Mouse (Mus musculus): Measurements from ENCODE around the gene Hspa1l. TPM values are rescaled to one million over a fixed set of nuclear protein-coding genes. Genes with fewer than 3 reads are reported as not detected.
"Not testable (repeated sequence)": the region's sequence is repeated elsewhere in the genome, so short reads cannot be mapped to it uniquely, and the experiment has no call there.

Hspa1l gene
- polyA plus RNA-seq (2012; ENCODE audit: insufficient read depth, insufficient read length, missing spikeins): 0.48 and 0.71 TPM in 2 replicates

DNA sequence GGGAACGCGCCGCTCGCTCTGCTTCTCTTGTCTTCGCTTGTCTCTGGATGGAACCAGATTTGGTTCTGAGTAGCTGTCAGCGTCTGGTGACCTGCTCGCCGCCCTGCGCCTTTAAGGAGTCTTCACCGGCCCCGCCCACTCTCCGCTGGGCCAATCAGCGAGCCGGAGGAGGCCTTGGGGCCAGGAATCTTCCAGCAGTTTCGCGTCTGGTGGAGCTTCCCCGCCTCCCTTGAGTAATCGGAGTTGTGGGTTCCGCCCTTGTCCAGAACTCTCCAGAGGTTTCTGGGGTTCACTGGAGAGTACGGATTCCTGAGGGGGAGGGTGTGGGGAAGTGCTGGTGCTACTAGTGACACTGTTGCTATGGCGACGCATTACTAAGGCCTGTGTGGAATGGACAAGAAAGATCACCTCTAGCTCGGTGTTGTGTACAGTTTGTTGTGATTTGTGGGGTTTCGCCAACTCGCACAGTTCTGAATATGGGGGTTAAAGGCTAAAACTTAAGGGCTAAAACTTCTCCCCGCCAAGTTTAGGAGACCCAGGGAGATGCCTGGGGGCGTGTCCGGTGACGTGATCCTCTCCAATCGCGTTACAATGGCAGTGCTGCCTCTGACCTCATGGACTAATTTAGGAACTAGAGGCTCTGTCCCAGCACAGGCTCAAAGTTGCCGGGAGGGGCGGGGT is at the start of gene Hspa1l, which contains the start of gene Hspa1a:
TSS of gene Hspa1l (plus strand) at position 635 of the 681 bp plus-strand sequence.
TSS of gene Hspa1a (minus strand) at position 88 of the 681 bp plus-strand sequence.
- Histone ChIP-seq H3K27ac (replicated peaks; ENCODE audit: low read depth, low read length) (peak within 1 kb of the TSS; percentile 88), H3K4me3 (ENCODE audit: insufficient read depth, low read depth, low read length) (peak within 1 kb of the TSS; percentile 58)
- H3K4me1 ChIP-seq (ENCODE audit: control insufficient read depth, insufficient read depth, insufficient read length, low read length): not testable (repeated sequence)

DNA sequence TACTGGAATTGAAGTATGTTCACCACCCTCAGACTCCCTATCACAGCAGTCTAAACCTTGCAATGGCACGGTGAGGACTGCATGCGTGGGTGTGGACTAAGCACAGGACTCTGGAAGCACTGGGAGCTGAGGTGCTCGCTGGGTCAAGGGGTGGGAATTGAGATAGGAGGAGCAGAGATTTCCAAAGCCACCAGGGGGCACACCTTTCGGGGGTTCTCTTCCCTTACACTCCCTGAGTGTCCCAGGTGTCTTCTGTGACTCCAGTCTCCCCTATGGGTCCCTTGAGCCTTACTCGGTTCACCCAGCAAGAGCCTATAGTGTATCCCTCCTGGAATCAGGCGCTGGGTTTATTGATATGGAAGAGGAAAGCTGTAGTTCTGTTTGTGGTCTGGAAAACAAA is 49.6 kb upstream of the Hspa1l start:
- H3K4me3 ChIP-seq (ENCODE audit: insufficient read depth, low read depth, low read length): no peak overlapping the region
- no peaks in the 10 kb centered on the region for H3K4me1 ChIP-seq (ENCODE audit: control insufficient read depth, insufficient read depth, insufficient read length, low read length)
- H3K27ac ChIP-seq (replicated peaks; ENCODE audit: low read depth, low read length): no peak overlapping the region

DNA sequence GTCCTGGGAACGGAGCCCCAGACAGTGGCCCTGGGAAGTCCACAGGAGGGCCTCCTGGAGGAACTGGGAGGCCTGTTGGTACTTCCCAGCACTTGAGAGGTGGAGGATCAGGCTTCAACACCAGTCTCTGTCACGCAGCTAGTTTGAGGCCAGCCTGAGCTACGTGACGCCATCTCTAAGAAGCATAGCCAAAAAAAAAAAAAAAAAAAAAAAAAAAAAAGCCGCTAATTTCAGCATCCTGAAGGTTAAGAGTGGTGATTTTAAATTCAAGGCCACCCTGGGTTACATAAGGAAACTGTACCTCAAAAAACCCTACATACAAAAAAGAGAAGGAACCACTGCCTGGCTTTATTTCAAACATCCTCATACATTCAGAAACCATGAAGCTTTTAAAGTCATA is 48.2 kb upstream of the Hspa1l start:
- Histone ChIP-seq H3K4me1 (ENCODE audit: control insufficient read depth, insufficient read depth, insufficient read length, low read length) (no peaks in the 10 kb centered on the region), H3K27ac (replicated peaks; ENCODE audit: low read depth, low read length) (peak overlapping the region; percentile 32; the same call in 1 of the 2 replicates), H3K4me3 (ENCODE audit: insufficient read depth, low read depth, low read length) (no peak overlapping the region)

DNA sequence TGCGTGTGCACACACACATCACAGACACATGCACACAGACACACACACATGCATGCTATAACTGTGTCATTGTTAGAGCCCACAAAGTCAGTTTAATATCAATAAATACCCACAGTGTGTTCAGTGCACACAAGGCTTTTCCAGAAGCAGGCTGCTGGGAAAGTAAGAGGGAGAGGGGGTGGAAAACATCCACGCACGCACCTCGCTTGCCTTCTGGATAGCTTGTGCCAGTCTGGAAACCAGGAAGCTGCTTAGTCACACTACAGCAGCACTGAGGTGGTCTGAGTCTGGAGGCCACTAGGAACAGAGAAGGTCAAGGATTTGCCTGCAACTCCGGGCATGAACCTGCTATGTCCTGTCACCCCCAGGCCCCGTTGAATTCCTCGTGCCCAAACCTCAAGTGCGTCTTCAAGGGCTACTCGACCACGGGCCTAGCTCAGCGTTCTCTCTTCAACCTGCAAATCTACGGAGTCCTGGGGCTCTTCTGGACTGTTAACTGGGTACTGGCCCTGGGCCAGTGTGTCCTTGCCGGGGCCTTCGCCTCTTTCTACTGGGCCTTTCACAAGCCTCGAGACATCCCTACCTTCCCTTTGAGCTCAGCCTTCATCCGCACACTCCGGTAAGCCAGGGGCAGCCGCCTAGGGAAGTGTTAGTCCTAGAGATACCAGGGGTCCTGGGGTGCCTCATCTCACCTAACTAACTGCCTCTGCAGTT is 45.0 kb upstream of the Hspa1l start:
- H3K4me1 ChIP-seq (ENCODE audit: control insufficient read depth, insufficient read depth, insufficient read length, low read length): peaks cover 6% of the 10 kb centered on the region
- no peak overlapping the region for H3K27ac ChIP-seq (replicated peaks; ENCODE audit: low read depth, low read length)
- no peak overlapping the region for H3K4me3 ChIP-seq (ENCODE audit: insufficient read depth, low read depth, low read length)

DNA sequence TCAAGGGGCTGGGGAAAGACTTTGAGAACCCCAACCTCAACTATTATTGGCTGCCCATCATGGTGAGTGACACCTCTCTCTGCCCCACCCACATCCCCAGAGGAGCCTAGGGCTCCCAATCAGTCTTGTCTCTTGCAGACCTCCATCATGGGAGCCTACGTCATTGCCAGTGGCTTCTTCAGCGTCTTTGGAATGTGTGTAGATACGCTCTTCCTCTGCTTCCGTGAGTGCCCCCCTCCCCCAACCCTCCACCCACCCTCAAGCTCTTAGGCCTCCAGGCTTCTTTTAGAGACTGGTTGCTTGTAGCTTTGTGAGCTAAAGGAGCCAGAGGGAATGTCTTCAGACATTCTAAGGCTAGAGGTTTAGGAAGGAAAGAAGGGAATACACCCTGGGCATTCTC is 43.7 kb upstream of the Hspa1l start:
- H3K4me1 ChIP-seq (ENCODE audit: control insufficient read depth, insufficient read depth, insufficient read length, low read length): peaks cover 8% of the 10 kb centered on the region
- no peak overlapping the region for H3K4me3 ChIP-seq (ENCODE audit: insufficient read depth, low read depth, low read length)
- H3K27ac ChIP-seq (replicated peaks; ENCODE audit: low read depth, low read length): no peak overlapping the region

DNA sequence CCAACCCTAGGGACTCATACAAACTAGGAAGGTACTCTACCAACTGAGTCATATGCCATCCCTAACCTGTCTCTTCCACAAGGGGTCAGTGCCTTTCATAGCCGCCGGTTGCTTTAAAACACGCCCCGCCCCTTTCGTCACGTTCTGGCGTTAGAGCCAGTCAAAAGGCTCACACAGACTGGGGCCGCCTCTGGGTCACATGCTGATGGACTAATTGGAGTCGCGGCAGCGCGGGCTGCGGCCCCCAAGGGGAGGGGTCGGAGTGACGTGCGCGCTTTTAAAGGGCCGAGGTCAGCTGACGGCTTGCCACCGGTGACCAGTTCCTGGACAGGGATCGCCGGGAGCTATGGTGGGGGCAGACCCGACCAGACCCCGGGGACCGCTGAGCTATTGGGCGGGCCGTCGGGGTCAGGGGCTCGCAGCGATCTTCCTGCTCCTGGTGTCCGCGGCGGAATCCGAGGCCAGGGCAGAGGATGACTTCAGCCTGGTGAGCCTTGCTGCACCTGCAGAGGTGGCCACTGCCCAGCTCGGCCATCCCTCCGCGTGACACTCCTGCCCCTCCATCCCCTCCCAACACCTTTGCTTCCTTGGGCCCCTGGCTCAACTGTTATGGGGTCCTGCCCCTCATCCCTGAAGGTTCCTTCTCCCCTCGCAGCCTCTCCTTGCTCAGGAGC is 41.3 kb upstream of the Hspa1l start, which contains the start of gene Neu1:
TSS of gene Neu1 (plus strand) at position 193 of the 674 bp plus-strand sequence.
- H3K4me3 ChIP-seq (ENCODE audit: insufficient read depth, low read depth, low read length): peak within 1 kb of the TSS; percentile 93
- peak within 1 kb of the TSS; percentile 76 for H3K27ac ChIP-seq (replicated peaks; ENCODE audit: low read depth, low read length)
- H3K4me1 ChIP-seq (ENCODE audit: control insufficient read depth, insufficient read depth, insufficient read length, low read length): peaks cover 8% of the 10 kb centered on the region

DNA sequence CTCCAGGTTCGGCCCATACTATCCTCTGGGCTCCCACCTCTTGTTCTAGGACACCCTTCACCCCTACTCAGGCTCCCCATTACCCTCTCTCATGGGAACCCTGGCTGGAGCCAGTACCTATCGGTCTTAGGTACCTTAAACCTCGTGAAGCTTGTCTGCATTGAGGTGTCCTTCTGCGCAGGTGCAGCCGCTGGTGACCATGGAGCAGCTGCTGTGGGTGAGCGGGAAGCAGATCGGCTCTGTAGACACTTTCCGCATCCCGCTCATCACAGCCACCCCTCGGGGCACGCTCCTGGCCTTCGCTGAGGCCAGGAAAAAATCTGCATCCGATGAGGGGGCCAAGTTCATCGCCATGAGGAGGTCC is 40.8 kb upstream of the Hspa1l start:
- Histone ChIP-seq H3K4me1 (ENCODE audit: control insufficient read depth, insufficient read depth, insufficient read length, low read length) (peaks cover 8% of the 10 kb centered on the region), H3K4me3 (ENCODE audit: insufficient read depth, low read depth, low read length) (peak overlapping the region; percentile 93), H3K27ac (replicated peaks; ENCODE audit: low read depth, low read length) (peak overlapping the region; percentile 76)

DNA sequence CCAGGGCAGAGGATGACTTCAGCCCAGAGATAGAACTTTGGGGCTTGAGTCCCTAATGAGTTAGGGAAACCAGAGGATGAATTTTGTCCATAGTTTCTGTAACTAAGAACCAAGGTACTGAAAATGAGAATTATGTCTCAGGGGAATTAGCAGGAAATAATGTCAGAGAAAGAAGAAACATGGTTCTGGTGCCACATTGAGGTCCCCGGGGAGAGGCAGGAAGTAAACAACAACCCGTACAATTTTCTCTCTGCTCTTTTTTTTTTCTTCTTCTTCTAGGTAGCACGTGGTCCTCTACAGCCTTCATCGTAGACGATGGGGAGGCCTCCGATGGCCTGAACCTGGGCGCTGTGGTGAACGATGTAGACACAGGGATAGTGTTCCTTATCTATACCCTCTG is 40.2 kb upstream of the Hspa1l start:
- peak overlapping the region; percentile 93 for H3K4me3 ChIP-seq (ENCODE audit: insufficient read depth, low read depth, low read length)
- peaks cover 8% of the 10 kb centered on the region for H3K4me1 ChIP-seq (ENCODE audit: control insufficient read depth, insufficient read depth, insufficient read length, low read length)
- H3K27ac ChIP-seq (replicated peaks; ENCODE audit: low read depth, low read length): peak overlapping the region; percentile 76

DNA sequence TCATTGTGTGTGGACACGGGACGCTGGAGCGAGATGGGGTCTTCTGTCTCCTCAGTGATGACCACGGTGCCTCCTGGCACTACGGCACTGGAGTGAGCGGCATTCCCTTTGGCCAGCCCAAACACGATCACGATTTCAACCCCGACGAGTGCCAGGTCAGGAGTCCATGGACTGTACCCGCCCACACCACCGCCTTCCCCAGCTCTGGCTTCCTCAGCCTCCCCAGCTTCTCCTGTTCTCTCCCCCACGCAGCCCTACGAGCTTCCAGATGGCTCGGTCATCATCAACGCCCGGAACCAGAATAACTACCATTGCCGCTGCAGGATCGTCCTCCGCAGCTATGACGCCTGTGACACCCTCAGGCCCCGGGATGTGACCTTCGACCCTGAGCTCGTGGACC is 38.5 kb upstream of the Hspa1l start:
- Histone ChIP-seq H3K4me3 (ENCODE audit: insufficient read depth, low read depth, low read length) (peak overlapping the region; percentile 44), H3K4me1 (ENCODE audit: control insufficient read depth, insufficient read depth, insufficient read length, low read length) (peaks cover 8% of the 10 kb centered on the region), H3K27ac (replicated peaks; ENCODE audit: low read depth, low read length) (peak overlapping the region; percentile 74)

DNA sequence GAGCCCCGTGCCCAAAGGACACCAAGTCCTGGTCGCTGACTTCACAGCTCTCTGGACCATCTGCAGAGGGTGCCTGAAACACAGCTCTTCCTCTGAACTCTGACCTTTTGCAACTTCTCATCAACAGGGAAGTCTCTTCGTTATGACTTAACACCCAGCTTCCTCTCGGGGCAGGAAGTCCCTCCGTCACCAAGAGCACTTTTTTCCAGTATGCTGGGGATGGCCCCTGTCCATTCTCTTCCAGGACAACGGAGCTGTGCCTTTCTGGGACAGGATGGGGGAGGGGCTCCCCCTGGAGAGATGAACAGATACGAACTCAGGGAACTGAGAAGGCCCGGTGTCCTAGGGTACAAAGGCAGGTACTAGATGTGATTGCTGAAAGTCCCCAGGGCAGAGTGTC is 37.7 kb upstream of the Hspa1l start:
- peaks cover 8% of the 10 kb centered on the region for H3K4me1 ChIP-seq (ENCODE audit: control insufficient read depth, insufficient read depth, insufficient read length, low read length)
- peak overlapping the region; percentile 44 for H3K4me3 ChIP-seq (ENCODE audit: insufficient read depth, low read depth, low read length)
- peak overlapping the region; percentile 74 for H3K27ac ChIP-seq (replicated peaks; ENCODE audit: low read depth, low read length)

DNA sequence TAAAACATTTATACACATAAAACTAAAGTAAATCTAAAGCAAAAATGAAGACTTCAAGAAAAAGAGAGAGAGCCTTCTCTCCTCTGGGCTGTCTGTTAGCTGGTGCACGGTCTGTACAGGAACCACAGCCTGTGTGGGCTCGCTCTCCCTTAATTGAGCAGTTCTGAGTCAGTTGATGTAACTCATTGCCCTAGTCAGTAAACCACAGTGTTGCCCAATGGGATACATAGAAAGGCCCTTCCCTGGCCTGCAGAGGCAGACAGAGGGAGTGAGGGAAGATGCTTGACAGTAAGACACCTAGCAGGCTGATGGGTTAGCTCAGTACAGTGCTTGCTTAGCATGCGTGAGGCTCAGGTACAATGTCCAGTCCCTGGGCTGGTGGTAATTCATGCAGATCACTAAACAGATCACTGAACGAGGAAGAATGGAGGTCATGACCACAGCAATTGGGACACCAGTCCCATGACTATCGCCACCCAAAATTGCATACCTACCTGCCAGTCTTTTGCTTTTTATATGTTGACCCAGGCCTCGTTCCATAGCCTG is 34.5 kb upstream of the Hspa1l start:
- no peak overlapping the region for H3K4me3 ChIP-seq (ENCODE audit: insufficient read depth, low read depth, low read length)
- H3K27ac ChIP-seq (replicated peaks; ENCODE audit: low read depth, low read length): no peak overlapping the region
- H3K4me1 ChIP-seq (ENCODE audit: control insufficient read depth, insufficient read depth, insufficient read length, low read length): peaks cover 3% of the 10 kb centered on the region

DNA sequence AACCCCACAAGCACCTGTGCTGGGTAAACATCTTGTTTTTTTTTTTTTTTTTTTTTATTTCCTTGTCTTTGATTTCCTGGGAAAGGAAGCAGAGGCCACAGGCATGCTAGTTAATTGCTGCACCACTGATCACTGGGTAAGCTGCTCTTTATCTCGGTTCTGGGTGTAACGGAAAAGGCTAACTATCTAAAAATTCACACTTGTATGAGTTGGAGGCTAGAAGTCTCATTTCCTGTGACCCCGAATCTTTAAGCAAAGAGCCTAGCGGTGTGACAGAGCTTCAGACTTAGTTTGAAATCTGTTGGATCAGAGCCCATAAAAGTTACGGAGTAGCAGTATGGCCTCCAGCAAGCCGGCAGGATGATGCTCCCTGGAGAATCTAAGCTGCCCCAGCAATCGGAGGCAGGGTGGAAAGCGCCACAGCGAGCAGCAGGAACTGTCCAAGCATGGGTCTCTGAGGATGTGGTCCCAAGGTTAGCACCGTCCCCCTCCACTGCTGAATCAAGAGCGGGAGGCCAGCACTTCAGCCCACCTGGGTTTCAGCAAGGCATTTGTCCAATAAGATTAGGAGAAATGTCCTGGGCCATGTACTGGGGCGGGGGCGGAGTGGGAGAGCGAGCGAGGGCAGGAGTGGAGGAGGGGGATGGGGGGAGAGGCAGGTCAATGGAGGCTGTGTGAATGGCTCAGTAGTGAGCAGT is 31.0 kb upstream of the Hspa1l start:
- peak overlapping the region; percentile 92 for H3K27ac ChIP-seq (replicated peaks; ENCODE audit: low read depth, low read length)
- peak overlapping the region; percentile 56 for H3K4me3 ChIP-seq (ENCODE audit: insufficient read depth, low read depth, low read length)
- peaks cover 3% of the 10 kb centered on the region for H3K4me1 ChIP-seq (ENCODE audit: control insufficient read depth, insufficient read depth, insufficient read length, low read length)

DNA sequence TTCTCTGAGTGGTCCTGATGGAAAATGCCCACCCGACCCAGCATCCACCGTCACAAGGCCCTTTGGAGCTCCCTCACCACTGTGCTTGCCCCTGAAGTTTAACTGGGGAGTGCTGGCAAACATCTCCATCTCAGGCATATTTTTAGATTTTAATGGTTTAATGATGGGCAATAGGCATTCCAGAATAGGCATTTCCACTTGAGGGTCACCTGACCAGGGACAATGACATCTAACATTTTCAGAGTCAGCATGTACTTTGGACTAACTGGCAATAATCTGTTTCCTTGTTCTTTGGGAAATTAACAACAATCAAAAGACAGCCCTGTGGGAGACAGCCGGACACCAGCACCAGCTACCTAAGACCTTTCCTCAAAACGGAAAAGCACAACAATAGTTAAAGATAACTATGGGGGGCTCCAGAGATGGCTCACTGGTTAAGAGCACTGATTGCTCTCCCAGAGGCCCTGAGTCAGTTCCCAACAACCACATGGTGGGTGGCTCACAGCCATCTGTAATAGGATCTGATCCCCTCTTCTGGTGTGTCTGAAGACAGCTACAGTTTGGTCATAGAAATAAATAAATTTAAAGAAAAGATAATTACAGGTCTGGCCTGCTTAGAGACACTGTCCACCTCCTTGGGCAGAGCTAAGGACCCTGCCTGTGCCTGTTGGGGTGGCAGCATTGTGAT is 29.2 kb upstream of the Hspa1l start:
- H3K4me3 ChIP-seq (ENCODE audit: insufficient read depth, low read depth, low read length): no peak overlapping the region
- H3K4me1 ChIP-seq (ENCODE audit: control insufficient read depth, insufficient read depth, insufficient read length, low read length): peaks cover 3% of the 10 kb centered on the region
- H3K27ac ChIP-seq (replicated peaks; ENCODE audit: low read depth, low read length): peak overlapping the region; percentile 85

DNA sequence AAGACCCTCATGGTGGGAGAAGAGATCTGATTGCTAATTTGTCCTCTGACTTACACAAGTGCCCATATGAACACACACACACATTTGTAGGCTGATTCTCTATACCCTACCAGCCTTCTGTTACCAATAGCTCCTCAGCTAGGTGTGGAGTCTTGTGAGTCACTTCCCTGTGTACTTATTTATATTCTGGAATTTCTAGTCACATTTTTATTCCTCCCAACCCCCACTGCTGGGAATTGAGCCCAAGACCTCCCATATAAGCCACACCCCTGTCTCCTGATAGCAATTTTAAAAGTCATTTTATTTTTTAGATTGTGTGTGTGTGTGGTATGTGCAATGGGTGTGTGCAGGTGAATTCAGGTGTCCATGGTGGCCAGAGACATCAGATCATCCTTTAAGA is 28.1 kb upstream of the Hspa1l start:
- peaks cover 3% of the 10 kb centered on the region for H3K4me1 ChIP-seq (ENCODE audit: control insufficient read depth, insufficient read depth, insufficient read length, low read length)
- H3K27ac ChIP-seq (replicated peaks; ENCODE audit: low read depth, low read length): peak overlapping the region; percentile 36; the same call in 1 of the 2 replicates

More for the DNA sequence above, 28.1 kb upstream of the Hspa1l start:
- no peak overlapping the region for H3K4me3 ChIP-seq (ENCODE audit: insufficient read depth, low read depth, low read length)
